Mouse (Mus musculus): ENCODE results near the gene Gm42417.

Gene Gm42417

DNA sequence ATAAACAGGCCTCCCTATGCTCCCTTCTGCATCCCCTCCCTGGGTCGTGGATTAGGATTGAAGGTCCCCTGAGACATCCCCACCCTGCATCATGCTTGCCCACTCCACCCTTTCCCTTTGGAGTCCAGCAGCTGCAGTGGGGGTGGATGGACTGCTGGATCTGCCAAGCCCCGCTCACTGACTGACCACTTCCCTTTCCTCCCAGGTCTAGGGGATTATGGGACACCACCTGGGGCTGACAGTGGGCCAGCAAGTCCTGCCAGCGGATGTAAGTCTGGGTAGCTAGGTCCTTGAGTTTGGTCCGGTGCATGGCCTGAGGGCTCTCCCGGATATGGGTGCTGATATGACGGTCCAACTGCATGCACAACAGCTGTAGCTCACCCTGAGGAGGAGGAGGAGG is 24.9 kb upstream of the Gm42417 start:
- no peak for DNase-seq (ENCODE audit: low read depth, low spot score)

DNA sequence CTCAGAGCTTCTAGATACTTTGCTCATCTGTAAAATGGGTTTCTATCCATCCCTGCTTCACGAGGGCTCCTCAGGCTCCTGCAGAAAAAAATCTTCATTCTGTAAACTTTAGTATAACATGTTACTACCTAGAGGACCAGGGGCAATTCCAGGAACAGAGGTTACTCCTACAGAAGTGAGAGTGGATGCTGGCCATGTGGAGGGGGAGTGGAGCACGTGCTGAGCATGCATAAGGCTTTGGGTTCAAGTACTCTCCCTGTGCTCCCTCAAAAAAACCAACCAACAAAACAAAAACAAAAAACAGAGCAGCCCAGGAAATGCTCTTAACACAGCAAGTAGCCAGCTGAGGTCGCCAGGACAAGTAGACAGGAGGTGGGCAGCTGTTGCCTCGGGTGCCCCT is 24.4 kb upstream of the Gm42417 start:
- no peak for DNase-seq (ENCODE audit: low read depth, low spot score)

DNA sequence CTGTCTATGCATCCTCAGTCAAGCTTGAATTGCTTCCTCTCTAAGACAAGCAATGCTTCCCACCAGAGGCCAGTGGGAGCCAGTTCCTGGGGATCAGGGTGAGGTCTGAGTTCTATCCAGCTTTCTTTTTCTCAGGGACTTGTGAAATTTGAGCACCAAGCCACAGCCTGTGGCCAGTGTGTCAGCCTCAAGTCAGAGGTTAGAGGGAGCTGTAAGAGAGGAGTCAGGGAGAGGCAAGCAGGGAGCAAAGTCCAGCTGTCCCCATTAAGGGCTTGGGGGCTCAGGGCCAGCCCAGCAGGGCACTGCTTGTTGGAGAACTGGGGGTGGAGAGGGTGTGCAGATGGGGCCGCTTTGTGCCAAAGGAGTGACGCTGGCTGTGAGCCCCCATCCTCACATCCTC is 24.0 kb upstream of the Gm42417 start:
- DNase-seq (ENCODE audit: low read depth, low spot score) = no peak

DNA sequence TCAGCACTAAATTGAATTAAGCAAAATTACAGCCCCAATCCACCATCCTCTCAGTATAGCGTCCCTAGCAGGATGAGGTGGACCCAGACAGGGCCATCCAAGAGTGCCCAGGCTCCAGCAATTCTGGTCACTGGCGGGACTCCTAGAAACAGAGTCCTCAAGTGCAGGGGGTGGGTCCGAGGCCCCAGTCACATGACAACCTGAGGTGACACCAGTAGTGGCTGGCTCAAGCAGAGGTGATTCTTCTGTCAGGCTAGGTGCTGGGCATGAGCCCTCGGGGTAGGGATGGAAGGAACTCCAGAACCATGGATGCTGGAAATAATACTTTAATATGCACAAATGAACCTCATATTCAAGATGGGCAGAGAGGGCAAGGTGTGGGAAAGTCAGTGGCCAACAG is 23.2 kb upstream of the Gm42417 start:
- DNase-seq (ENCODE audit: low read depth, low spot score) = no peak

DNA sequence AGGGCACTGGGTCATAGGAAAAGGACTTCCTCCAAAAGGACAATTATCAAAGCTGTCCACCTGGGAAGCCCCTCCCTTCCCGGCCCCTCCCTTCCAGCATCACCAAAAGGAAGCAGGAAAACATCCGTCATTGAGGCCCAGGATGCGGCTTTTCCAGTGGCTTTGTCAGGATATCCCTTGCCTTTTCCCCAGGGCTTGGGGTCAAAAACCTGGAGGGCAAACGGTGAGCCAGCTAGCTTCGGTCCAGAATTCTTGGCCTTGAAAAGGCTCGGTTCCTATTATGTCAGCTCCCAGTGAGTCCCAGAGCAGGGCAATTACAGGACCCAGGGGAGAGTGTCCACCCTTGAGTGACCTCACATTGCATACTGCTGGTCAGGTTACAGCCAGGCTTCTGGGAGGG is 21.7 kb upstream of the Gm42417 start:
- no peak for DNase-seq (ENCODE audit: low read depth, low spot score)

DNA sequence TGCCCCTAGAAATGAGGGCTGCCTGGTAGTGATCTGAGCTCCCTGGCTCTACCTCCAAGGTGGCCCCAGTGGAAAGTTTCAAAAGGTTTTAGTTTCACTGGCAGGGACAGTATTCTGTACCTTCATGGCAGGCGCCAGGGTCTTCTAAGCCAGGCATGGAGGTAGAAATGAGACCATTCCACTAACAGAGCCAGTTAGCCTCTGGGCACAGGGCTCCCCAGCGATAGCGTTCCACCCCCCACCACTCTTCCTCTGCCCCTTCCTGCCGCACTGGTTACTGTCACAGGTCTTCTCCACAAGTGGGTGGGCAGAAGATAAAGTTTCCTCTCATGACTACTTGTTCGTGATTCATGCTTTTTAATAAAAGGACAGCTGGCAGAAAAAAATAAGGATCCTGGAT is 20.7 kb upstream of the Gm42417 start:
- no peak for DNase-seq (ENCODE audit: low read depth, low spot score)

DNA sequence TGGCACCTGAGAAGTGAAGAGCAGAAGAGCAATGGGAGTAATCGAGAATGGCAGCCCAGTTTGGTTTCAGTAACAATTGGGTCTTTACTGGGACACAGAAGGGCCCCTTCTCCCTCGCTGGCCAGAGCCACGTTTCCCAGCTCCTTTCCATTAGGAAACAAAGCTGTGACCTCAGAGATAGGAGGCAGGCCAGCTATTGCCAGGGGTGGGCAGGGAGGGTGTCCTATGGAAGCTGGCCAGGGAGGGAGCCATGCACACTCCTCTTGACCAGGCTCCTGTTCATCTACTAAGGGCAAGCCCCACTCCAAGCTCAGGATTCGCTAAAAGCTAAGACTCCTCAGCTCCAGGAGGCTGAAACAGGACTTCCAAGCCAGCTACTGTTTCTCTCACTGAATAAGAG is 20.0 kb upstream of the Gm42417 start:
- DNase-seq (ENCODE audit: low read depth, low spot score) = no peak

DNA sequence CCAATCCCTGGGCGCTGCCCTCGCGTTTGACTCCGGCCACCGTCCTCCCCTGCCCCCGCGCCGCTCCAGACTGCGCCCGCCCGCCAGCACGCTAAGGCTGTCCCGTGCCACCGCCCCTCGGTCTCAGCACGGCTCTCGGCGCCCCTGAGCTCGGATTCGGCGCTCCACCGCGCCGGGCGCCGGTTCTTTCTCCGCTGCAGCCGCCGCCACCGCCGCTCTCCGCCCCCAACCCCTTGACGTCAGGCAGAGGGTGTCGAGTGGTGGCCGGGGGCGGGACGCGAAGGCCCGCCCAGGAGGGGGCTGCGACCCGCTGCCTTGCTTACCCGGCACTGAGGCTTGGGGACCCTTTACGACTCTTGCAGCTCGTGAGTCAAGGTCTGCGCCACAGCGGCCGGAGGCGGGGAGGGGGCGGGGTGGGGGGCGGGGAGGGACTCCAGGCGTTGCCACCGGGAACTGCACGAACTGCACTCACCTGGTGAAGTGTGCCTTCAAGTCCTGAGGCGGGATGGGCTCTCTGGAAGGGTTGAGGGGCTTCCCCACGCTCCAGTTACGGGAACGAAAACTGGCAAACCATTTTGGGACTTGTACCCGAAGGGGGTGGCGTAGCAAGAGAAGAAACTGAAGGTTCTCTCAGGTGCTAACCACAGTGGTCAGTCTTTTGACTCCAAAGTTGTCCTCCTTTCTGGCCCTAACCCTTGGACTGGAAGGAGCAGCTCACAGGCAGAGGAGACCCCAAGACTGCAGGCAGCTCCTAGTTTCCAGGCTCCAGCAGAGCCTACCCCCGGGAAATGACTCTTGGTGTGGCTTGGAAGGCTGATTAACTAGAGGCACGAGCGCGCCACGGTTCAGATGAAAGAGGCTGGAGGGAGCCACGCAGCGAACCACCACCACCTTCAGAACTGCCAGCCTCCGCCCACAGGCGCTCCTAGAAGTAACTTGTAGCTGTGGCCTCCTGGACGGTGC is 19.1 kb upstream of the Gm42417 start, which contains the start of gene Sema4c:
Sema4c (minus strand) TSS at position 319 of the 963 bp plus-strand sequence.
- DNase-seq (ENCODE audit: low read depth, low spot score) = peak; percentile 85

DNA sequence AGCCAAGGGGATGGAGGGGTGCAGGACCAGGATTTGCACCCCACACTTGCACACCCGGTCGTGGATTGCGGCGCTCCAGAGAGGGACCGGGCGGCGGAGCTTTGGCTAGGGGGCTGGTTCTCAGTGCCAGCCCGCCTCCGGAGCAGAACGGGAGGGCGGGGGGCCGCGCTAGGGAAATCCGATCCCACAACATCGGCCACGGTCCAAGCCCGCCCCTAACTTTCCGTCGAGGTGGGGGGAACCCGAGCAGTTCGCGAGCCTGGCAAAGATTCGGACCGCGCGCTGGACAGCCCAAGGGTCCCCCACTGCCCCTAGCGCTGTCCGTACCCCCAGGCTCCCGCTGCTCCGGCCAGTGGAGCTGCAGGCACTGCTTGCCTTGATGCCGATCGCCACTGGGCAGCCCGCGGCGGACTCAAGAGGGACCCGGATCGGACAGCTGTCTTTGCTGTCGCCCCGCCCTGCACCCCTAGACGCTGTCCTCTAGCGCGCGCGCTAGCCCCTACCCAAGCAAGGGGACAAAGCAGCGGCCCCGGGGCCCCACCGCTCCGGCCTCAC is 18.3 kb upstream of the Gm42417 start:
- DNase-seq (ENCODE audit: low read depth, low spot score) = no peak

DNA sequence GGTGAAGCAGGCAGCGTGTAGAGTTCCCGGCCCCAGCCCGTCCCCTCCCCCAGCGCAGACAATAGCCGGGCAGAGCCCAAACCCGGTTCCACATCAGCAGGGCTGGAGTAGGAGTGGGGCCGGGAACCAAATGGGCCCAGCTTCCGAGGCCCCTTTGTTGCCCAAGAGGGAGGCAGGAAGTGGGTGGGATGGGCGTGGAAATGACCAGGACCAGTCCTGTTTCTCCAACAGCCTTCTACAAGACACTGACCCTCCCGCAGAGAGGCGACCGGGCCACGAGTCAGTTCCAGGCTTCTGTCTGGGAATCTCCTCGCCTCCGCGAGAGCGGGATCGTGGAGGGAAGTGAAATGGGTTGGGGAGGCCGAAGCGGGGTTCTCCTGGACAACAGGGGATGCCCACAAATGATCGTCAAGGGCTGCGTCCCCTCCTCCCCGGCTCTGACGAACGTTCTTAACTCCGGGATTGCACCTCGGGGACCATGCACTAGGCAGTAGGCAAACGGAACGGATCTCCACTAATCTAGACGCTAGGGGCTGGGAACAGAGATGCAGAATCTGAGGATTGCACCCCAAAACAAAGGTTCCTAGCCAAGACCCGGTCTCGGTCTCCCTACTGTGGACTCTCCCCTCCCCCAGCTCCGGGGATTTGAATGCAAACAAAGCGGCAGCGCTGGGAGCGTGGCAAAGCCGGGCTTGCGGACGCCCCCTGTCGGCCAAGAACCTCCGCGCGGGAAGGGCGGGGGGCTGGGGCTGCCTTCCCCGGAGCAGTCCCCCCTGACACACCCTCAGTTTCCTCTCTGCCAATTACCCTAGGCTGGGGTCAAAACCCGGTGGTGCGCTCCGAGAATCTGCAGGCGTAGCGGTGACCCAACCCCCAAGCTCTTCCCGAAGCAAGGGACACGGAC is 17.6 kb upstream of the Gm42417 start:
- DNase-seq (ENCODE audit: low read depth, low spot score) = peak; percentile 92

DNA sequence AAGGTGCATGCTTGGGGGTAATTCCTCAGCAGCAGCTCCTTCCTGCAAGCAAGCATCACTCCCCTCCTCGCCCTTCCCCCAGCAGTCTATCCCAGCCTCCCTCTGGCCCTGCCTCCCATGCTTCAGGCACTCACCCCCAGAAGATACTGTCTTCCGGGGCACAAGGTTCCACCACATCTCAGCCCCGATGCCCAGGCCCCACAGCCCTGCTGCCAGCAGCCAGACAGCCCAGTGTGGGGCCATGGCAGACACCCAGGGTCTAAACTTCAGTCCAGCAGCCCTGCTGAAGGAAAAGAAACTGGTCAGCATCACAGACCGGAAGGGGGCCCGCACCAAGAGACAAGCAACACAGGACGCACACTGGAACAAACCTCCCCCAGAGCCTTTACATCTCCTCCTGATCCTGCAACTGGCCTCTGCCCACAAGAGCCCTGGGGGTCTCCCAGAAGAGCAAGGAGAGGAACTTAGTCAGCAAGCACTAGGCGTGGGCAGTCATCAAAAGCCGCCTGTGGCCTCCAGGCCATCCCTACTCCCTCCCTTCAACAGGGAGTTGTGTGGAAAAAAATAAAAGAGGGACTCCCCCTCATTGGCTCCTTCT is 16.7 kb upstream of the Gm42417 start:
- no peak for DNase-seq (ENCODE audit: low read depth, low spot score)

DNA sequence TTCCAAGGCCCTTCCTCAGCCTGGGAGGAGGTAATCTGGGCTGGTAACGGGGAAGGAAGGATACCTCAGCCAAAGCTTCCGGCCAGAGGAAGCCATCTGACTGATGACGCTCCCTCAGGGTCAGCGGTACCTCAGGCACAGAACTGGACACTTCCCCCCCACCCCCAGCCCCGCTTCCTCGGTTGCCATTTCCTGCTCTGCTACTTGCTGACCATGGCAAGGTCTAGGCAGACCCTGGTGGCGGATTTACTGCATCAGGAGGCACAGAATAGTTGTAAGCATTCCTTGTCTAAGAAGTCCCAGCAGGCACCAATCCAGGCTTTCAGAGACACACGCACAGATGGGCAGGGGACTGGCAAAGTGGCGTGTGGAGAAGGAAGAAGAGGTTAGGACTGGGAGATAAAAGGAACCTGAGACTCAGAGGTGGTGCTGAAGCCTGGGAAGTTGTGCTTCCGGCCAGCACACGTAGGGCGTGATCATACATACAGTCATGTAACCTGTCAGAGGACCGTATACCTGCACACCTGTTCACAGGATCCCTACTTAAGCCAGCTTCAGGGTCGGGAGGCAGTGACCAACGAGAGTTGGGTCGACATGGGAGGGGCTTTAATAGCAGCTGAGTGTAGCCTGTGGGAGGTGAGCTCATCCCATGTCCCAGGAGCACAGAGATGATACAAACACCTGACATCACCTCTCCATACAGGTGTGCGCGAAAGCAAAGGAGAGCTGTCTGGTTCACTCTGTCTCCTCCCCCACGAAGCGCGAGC is 15.6 kb upstream of the Gm42417 start:
- DNase-seq (ENCODE audit: low read depth, low spot score) = no peak

DNA sequence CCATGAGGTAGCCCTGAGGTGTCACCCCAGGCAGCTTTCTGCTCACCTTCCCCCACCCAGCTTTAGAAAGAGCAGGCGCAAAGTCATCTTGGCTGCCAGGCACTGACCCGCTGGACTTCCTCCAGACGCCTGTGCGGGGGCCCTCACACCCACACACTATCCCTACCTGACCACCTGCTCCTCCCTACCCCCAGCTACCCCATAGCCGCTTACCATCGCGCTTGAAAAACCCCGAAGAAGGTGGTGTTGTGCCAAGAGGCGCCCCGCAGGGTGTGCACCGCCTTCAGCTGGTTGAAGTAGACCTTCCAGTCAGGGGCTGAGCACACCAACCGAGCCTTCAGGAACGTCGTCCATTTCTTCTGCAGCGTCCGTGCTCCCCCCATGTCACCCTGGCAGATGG is 13.3 kb upstream of the Gm42417 start:
- DNase-seq (ENCODE audit: low read depth, low spot score) = no peak

DNA sequence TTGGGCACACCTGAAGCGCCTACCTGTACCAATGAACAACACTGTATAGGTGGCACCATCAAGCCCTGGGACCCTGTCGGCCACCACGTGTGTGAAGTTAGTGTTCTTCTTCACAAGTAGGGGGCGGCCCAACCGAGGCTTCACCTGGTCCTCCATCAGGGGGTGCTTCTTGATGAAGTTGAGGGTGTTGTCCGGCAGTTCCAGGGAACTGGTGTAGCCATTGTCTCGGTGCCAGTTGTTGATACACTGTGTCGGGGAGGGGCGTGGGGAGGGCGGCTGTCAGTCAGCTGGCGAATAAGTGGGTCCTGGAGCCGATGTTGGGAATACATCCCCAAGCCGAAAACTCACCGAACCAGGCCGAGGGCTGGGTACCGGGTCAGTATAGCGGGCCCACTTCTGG is 12.7 kb upstream of the Gm42417 start:
- no peak for DNase-seq (ENCODE audit: low read depth, low spot score)

DNA sequence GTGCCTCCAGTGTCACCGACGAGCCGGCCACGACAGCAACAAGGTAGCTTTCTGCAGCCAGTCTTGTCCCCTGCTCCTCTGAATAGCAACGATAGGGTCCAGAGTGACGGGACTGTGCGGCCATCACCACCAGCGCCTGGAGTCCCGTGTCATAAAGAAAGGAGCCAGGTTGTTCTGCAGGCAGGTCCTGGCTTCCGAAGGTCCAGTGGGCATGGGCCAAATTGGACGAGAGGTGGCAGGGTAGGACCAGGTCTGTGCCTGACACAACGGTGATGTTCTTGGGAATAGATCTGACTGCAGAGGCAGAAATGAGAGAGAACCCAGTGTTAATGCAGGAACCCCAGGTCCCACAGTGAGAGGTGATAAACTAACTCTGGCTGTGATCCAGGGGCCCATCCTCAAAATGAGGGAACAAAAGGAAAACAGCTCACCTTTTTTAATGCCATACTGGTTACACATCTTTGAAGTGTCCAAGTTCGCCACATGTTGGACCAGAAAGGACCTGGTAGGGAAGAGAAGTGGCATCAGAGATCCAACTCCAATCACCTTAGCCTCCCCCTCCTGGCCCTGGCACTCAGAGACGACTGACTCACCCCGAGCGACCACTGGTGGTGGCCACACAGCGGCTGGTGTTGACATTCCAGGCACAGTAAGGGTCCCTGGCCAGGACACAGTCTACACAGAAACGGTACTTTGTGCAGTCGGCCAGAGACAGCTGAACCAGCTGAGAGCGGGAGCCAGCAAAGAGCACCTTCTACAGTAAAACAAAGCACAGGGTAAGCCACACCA is 11.0 kb upstream of the Gm42417 start:
- no peak for DNase-seq (ENCODE audit: low read depth, low spot score)

DNA sequence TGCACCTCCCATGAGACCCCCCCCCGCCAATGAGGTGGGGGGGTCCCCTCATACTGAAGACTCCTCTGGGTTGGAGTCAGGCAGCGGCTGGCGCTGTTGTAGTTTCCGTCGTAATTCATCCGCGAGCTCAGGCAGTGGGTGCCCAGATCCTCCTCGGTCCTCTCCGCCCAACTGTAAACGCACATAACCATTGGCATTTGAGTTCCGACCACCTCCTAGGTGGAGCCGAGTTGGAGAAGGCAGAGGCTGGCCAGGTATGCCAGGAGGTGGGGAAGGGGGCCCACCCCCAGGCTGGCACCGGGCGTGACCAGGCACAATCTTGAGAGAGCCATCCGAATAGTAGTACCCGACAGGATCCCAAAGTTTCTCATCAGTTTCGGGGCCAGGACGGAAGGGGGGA is 10.3 kb upstream of the Gm42417 start:
- no peak for DNase-seq (ENCODE audit: low read depth, low spot score)

DNA sequence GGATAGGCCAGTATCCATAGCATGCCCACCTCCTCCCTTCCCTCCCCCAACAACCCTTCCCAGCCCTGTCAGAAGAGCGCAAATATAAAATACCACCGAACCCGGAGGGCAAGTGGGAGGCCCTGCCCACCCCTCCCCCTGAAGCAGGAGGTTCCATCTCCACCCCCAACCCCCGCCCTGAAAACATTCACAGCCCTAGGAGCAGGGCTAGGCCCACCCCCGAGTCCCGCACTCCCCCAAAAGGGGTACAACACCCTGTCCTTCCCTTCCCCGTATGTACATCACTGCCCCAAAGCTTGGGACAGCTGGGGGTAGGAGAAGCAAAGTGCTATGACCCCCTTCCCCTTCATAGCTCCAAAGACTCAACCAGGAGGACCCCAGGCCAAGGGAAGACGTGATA is 9.5 kb upstream of the Gm42417 start:
- no peak for DNase-seq (ENCODE audit: low read depth, low spot score)

DNA sequence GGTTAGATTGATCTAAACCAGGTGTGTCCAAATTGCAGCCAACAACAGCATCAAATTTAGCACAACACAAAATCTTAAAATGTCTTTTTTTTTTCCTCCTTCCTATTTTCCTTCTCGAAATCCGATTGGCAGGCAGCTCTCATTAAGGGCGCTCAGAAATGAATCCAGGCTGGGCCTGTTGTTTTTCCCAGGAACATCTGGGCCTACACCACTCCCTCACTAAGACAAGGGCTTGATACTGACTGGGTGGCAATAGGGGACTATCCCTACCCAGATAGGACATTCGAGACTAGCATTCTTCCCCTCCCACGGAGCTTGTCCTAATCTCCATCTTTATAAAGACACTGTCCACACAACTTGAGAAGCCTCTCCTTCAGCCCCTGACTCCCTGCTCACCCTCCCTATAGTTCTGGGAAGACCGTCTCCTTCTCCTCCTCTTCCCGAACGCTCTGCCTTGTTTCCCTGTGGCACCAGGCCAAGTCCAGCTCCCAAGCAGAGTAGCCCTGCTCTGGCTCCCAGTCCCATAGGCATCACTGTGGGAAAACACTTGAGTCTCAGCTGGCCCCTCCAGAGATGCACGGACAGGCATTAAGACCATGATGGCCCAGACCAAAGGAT is 8.9 kb upstream of the Gm42417 start:
- no peak for DNase-seq (ENCODE audit: low read depth, low spot score)

DNA sequence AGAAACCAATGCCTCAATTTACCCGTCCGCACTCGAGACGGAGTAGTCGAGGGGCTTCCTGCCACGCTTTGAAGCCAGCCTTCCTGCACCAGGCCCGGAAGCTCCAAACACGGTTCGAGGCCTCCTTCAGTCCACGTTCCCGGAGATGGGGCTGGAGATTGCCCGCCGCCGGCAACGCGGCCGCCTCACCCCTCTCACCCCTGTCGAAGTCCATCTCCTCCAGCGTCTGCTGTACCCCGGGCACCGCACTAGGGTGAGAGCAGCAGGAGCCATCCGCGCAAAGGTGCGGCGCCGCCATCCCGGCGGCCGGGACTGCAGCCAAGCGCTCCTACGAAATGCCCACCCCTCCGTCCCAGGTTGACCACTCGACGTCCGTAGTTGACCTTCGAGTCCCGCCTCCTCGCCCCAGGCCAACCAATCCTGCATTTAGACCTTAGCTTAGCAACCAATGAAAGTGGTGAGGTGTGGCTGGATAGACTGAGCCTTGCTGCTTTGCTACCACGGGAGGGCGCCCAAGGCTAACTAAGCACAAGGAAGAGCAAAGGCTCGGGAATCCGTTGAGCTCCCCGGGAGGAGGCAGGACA is 7.8 kb upstream of the Gm42417 start, which contains the start of gene Ankrd39:
Ankrd39 (minus strand) TSS at position 558 of the 584 bp plus-strand sequence.
- peak; percentile 99 for DNase-seq (ENCODE audit: low read depth, low spot score)
